Mouse (Mus musculus) cerebellum, adult 9-11 months (tissue): ENCODE measurements around the gene Socs1.
A peak's percentile ranks its signal among the peaks of the same experiment; 100 is the strongest.
"Not testable (repeated sequence)": the region's sequence is repeated elsewhere in the genome, so short reads cannot be mapped to it uniquely, and the experiment has no call there.

ENCODE experiments used
- DNase-seq: peaks from one replicate; pipeline ENCODE4 v3.0.0; 2022

The Socs1 gene

DNA sequence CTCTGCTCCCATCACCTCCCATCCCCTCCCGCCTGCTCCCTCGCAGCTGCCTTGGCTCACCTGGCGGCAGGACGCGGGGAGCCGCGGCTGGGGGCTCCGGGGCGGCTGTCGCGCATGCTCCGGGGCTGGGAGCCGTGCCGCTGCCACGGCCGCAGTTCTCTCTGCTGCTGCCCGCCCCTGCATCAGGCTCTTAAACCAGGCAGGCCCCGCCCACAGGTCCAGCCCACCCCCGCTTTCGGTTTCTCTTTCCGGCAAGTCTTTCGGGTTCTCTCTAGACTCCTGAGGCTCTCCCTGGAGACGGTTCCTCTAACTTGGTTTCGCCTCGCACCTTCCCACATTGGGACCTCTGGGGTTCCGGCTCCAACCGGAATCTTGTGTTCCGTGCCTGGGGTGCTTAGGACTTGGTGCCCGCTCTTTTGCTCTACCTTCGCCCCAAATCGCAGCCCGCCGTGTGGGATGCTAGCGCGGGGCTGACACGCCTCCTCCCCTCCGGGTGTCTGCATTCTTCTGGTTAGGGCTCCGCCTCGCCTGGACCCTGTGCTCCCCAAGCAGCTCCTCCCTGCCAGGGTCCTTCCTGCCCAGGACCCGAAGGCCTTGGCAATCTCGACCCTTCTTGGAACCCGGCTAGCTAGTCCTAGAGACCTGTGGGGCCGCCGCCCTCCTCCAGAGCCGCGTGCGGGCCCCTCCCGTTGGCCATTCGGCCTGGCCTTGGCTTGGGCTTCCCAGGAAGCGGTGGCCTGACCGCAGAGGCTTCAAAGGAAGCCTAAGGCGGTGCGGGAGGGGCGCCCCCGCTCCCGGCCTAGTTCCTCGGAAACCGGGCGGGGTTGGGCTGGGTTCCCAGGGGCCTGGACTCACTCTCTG lies at the start of gene Socs1:
Gene Socs1 (minus strand): TSS at position 166 of the 861 bp plus-strand sequence.
- DNase-seq, result peak; percentile 78

DNA sequence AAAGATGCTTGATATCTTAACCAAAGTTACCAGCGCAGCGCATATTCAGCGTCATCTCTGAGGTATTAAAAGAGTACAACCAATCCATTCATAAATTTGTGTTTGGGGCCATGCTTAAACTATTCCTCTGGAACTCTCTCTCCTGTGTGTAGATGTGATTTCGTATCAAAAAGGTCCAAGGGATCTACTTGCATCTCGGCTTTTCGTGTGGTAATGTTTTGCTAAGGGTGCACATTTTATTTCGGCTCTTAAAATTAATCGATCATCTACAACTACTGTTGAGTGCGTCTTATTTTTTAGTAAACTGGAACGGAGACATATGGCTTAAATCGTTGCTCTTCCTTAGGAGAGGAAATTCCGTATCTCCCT lies 49.2 kb upstream of the Socs1 start:
- no peak for DNase-seq

GRCm38 (mm10) chr16:10828461-10828805 lies 43.1 kb upstream of the Socs1 start:
- DNase-seq, result no peak

DNA sequence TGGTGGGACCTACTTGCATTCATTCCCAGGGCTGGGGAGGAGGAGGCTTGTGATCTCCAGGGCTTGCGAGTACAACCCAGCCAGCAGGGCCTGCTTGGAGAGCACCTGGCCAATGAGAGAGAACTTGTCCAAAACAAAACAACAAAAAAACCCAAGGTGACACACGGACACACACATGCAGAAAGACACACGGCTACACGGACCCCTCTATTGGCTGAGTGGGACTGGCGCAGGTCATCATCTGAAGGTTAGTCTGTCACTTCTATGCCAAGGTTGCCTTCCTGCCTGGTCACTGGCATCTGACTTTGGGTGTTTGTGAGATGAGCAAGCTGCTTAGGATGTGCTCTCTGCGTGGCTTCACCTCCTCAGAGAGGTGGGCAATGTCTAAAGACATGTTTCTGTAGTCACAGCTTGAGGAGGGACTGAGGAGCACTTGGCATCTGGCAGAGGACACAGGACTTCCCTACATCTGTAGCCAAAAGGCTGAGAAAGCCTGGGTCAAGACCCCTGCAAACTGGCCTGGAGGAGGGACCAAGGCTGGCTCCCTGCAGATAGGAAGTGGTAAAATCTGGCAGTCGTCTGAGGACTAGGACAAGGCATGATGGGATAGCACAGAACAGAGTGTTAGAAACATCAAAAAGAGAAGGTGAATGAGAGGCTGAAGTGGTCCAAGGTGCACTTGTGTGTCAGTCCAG lies 42.6 kb upstream of the Socs1 start:
- no peak for DNase-seq

DNA sequence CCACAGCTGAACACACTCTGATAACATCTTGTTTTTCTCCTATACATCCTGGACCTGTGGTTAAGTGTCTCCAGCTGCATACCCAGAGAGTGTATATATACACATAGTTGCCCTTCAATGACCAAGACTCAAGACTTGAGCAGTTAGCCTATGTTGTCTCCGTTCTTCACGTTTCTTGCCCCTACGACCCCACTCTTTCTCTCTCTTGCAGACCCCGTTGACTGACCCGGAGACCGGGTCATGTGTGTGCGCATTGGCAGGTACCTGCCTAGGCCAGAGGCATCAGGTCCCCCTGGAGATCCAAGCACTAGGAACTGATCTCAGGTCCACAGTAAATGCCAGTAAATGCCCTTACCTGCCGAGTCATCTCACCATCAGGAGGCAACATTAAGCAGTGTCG lies 41.9 kb upstream of the Socs1 start:
- no peak for DNase-seq

DNA sequence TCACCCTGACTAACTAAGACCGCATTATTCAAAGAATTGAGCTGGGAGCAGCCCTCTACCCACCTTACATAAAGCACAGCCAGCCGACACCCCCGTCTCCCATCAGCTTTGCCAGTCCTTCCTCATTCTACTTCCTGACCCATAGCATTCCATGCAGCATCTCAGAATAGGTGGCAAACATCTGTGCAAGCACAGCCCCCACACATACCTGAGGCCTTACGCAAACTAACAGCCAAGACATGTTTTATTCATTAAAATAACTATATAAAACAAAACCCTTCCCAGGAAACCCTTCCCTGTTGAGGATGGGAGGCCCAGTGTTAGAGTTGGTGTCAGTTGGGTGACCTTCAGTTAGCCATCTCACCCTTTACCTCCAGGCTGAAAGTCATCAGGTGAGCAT lies 40.5 kb upstream of the Socs1 start:
- DNase-seq, result no peak

DNA sequence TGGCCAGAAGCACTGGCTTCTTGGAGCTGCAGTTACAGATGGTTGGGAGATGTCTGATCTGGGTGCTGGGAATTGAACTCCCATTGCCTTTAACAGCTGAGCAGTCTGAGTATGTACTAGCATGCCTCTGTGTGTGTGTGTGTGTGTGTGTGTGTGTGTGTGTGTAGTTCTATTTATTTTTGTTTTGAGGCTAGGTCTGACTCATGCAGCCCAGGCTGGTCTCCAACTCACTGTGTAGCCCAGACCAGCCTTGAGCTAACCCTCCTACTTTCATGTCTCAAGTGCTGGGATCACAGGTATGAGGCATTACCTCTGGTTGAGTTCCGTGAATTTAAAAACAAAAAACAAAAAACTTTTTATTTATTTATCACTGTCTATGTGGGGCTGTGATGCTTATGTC lies 39.2 kb upstream of the Socs1 start:
- DNase-seq, result no peak

DNA sequence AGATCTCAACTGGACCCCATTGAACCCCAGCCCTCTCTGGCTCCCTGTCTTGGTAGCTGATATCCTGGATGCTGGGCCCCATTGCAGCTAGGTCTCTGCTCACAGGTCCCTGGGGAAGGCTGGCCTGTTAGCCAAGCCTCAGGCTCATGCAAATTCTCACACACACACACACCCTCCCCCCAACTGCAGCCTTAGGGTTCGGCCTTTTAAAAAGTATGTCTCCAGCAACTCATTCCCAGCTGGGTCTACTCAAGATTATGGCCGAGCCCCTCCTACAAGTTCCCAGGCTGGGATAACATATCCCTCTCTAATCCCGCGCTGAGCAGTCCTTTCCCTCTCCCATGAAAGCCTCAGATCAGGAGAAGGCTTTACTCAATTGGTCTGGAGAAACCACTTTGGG lies 36.1 kb upstream of the Socs1 start:
- no peak for DNase-seq

- no peak for DNase-seq
Measured at GRCm38 (mm10) chr16:10819966-10820365, 34.6 kb upstream of the Socs1 start.

DNA sequence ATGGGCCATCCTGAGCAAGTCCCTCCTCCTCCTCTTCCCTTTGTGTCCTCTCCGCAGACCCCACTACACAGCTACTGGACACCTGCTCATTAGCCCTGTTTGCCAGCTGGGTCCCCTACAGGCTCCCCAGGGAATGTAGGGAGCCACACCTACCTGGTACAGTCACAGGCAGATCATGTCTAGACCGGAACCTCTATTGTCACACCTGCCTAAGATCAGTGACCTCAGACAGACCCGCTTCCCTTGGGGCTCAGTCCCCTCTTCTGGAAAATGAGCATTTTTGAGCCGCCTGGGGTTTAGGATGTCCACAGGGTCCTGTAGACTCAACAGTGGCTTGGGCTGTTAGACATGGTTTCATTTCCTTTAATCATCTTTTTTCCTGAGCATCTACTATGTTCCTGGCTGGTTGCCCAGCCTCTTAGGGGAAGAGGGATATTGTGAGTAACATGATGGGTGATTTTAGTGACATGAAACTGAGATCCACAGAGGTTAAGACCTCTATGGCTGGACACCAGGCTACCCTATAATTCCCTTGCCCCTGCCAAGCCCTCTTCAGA lies 33.3 kb upstream of the Socs1 start:
- no peak for DNase-seq

GRCm38 (mm10) chr16:10814864-10815263 lies 29.5 kb upstream of the Socs1 start:
- no peak for DNase-seq

DNA sequence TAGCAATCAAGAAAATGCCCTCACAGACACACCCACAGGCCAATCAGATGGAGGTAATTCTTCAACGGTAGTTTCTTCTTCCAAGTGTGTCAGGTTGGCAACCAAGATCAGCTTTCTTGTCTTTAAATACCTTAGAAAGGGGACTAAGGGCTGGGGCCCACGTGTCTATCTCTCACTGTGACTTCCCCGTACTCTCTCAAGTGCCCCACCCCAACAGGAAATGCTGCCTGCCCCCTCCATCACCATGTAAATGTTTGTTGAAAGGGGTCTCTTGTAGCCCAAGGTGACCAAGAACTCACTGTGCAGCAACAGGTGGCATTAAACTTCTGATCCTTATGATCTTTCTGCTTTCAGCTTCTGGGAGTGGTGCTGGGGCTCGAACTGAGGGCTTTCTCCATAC lies 28.4 kb upstream of the Socs1 start:
- no peak for DNase-seq

GRCm38 (mm10) chr16:10812865-10813371 lies 27.6 kb upstream of the Socs1 start, which contains the start of gene Gm11172:
TSS of gene Gm11172 (plus strand) at chr16:10812915.
- no peak for DNase-seq

DNA sequence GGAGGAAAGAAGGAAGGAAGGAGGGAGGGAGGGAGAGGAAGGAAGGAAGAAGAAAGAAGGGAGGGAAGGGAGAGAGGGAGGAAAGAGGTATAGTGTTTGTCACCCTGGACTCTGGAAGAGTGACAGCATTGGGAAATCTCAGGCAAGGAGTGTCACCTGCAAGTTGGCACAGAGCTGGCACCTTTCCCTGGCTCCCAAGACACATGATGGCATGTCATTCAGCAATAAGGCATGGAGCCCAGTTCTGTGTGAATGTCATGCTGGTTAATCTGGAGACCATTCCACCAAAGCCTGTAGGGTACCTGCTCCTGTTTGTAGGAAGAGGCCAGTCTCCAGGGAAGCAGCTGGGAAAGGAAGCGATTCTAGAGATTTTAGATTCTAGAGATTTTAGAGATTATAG lies 25.0 kb upstream of the Socs1 start:
- DNase-seq, result peak; percentile 25

DNA sequence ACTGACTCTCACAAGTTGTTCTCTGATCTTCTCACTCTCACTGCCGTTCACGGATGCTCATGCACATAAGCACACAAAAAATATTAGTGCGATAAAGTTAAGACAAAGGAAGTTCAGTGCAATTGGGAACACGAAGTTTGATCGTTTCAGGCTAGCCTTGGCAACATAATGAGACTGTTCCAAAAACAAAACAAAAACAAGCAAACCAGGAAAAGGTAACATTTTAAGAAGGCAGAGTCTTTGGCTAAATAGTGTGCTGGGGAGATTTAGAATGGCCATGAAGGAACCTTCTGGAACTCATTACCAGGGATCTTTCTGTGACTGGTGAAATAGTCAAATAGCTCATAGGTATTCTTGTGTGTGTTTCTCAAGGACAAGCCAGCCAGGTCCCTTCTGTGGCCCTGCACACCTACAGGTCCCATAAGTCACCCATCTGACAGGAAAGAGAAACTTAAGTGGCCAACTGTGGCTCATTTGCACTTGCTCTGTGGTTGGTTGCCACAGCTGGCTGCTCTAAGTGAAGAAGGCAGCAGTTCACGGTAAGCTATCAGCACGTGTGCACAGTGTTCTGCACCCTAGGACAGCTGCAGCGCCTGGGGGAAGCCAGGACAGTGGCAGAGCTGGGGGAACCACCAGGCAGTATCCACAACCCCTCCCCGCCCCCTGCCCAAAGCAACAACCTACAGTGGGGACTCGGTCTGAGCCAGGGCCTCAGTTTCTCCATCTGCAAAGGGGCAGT lies 20.6 kb upstream of the Socs1 start, which contains the start of gene Prm1:
Gene Prm1 (minus strand): TSS at position 51 of the 739 bp plus-strand sequence.
- no peak for DNase-seq

GRCm38 (mm10) chr16:10802420-10802819 lies 17.1 kb upstream of the Socs1 start:
- DNase-seq, result not testable (repeated sequence)

GRCm38 (mm10) chr16:10796034-10796433 lies 10.7 kb upstream of the Socs1 start, which contains the start of gene Prm2:
TSS of gene Prm2 (minus strand) at chr16:10796134.
- DNase-seq, result no peak

DNA sequence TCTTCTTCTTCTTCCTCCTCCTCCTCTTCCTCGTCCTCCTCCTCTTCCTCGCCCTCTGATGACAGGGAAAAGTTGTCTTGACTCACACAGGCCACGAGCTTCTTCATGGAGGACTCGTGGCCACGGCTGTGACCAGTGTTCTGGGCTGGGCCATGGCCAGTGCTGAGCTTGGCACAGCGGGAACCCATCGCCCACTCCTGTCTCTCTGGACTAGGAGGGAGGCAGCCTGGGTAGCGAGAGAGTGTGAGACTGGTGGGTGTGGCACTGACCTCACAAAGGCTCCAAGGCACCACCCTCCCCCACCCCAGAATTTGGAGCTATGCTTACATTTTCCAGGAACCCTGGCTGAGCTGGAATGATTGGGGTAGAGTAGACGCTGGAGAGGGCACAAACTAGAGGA lies 5.4 kb upstream of the Socs1 start, which contains the start of gene Prm3:
Gene Prm3 (minus strand): TSS at position 213 of the 400 bp plus-strand sequence.
- DNase-seq, result no peak

DNA sequence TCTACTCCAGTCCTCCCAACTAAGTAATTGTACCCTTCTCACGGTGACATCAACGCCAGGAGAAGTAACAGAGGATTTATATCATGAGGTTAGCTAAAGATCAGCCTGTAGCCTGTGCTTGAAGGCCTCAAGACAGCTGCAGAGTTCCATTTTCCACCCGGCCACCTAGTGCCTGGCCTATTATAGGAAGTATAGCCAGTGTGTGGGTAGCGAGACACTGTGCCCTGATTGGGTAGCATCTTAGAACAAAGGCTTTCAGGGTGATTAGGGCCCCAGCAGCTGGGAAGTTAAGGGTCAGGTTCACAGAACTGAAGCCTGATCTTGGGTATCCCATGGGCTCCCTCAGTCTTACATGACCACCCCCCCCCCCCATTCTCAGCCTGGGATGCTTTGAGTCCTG lies 3.5 kb upstream of the Socs1 start:
- no peak for DNase-seq

GRCm38 (mm10) chr16:10788271-10788670 lies 2.9 kb upstream of the Socs1 start, which contains the start of gene Tnp2:
TSS of gene Tnp2 (minus strand) at chr16:10788660.
- peak; percentile 23 for DNase-seq

DNA sequence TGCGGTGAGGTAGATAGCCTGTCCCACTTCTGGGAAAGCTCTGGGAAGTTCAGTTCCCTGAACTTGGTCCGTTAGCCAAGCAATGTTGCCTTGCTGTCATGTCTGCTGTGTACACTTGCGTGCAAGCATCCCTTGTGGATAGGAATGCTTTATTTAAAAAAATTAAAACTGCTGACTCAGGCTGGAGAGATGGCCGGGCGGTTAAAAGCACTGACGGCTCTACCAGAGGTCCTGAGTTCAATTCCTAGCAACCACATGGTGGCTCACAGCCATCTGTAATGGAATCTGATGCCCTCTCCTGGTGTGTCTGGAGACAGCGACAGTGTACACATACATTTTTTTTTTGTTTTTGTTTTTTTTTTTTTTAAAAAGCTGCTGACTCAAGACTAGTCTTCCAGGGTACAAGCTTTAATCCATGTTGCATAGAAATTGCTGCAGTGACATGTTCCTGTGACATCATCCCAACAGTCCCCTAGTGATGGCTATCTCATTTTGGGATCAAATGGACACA lies 2.3 kb upstream of the Socs1 start:
- peak; percentile 16 for DNase-seq

DNA sequence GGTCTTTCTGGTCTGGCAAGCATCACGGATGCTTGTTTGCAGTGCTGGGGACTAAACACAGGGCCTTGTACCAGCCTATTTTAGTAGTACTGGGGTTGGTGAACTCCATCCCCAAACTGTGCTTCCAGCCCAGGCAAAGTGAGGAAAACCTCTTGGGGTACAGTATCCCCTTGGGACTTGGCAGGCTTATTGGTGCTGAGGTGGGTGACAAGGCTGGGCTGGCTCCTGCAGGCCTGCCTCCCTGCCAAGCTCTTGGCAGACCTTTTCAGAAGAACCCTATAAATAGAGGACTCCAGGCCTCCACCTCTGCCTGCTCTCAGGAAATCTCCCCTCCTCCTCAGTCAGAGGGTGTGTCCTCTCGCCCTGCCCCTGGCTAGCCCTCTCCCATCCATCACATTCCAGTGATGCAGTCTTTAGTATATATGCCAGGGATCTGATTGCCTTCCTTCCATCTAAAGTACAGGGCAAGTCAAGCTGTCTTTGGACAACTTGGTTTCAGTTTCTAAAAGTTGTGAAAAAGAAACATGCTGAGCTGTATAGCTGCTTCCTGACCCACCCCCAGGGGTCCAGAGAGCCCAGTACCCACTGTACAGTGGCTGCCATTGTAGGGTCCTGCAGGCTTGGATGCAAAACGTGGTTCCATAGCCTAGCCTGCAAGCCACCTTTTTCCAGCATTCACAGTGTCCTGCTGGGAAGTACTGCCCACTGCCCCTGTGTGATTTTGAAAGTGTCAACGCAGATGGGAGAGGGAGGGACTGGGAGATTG lies 1.6 kb upstream of the Socs1 start:
- DNase-seq, result peak; percentile 22
